Mouse (Mus musculus) R1 (cell line): Measurements from ENCODE around the gene Pde4d.

Experiments
- DNase-seq: peaks from one replicate; pipeline ENCODE4 v3.0.0-alpha.2; 2018; ENCODE audit warnings: low read depth, low spot score

The Pde4d gene

GRCm38 (mm10) chr13:110002081-110002480 lies 1552.3 kb downstream of the Pde4d start:
- DNase-seq, result no peak
